In the genomic region with DNA sequence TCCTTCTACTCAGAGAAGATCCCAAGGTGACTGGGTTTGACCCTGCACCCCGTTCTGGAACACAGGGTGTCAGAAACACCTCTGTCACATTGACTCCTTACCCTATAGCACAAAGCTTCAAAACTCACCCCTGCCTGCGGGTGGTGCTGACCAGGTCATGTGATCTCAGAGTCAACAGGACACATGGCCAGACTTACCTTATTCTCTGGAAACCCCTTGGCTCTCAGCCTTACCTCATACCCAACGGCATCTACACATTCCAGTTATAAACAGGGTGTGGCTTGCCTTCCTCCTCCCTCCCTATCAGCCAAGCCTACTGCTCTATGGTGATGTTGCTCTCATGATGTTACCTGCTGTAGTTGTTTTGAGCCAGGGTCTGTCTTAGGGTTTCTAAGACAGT, we compare ENCODE assay signal across 16 mouse cellular contexts.
A peak's percentile ranks its signal among the peaks of the same experiment; 100 is the strongest.
DNase-seq lines count a peak whose midpoint lies in the region; ATAC-seq and TF ChIP-seq lines count a peak whose summit lies in the region.
"Had no signal": no experiment of that assay in that cellular context is flagged by ENCODE, and none has a peak within 500 bp of the region (broad histone marks: within the 10 kb centered on the region; RNA-seq: fewer than 3 reads in every experiment).

No protein-coding gene starts in this region.

- H3K9ac ChIP-seq in lung, embryonic 14.5 days = no peak overlapping the region
- no peak overlapping the region for H3K9ac ChIP-seq in forebrain, embryonic 13.5 days
- H3K9ac ChIP-seq in midbrain, embryonic 13.5 days (replicated peaks) = no peak overlapping the region
- H3K9ac ChIP-seq: embryonic facial prominence, embryonic 15.5 days; liver, embryonic 12.5 days had no signal

- no peak overlapping the region for H3K4me2 ChIP-seq in lung, embryonic 14.5 days
- no peak overlapping the region for H3K4me2 ChIP-seq in forebrain, embryonic 13.5 days
- H3K4me2 ChIP-seq in midbrain, embryonic 13.5 days (replicated peaks) = no peak overlapping the region
- H3K4me2 ChIP-seq: embryonic facial prominence, embryonic 15.5 days; liver, embryonic 12.5 days had no signal

- no peaks in the 10 kb centered on the region for H3K27me3 ChIP-seq in lung, embryonic 14.5 days (ENCODE audit: insufficient read depth, low read length)
- H3K27me3 ChIP-seq in forebrain, embryonic 13.5 days = no peaks in the 10 kb centered on the region
- no peaks in the 10 kb centered on the region for H3K27me3 ChIP-seq in midbrain, embryonic 13.5 days
- H3K27me3 ChIP-seq: embryonic facial prominence, embryonic 15.5 days; liver, embryonic 12.5 days had no signal

- H3K4me3 ChIP-seq in lung, embryonic 14.5 days (ENCODE audit: low read depth, low read length) = no peak overlapping the region
- H3K4me3 ChIP-seq in forebrain, embryonic 13.5 days = no peak overlapping the region
- no peak overlapping the region for H3K4me3 ChIP-seq in midbrain, embryonic 13.5 days (replicated peaks)
- H3K4me3 ChIP-seq: embryonic facial prominence, embryonic 15.5 days; liver, embryonic 12.5 days had no signal

- H3K4me1 ChIP-seq in lung, embryonic 14.5 days (ENCODE audit: insufficient read depth) = peaks cover 2% of the 10 kb centered on the region; the same call in 1 of the 2 replicates
- H3K4me1 ChIP-seq in forebrain, embryonic 13.5 days = peaks cover 34% of the 10 kb centered on the region
- H3K4me1 ChIP-seq in midbrain, embryonic 13.5 days (replicated peaks) = peaks cover 41% of the 10 kb centered on the region

- no peak overlapping the region for H3K27ac ChIP-seq in lung, embryonic 14.5 days (ENCODE audit: low read depth)
- H3K27ac ChIP-seq in forebrain, embryonic 13.5 days = peak overlapping the region; percentile 96
- peak overlapping the region; percentile 95 for H3K27ac ChIP-seq in midbrain, embryonic 13.5 days
- H3K27ac ChIP-seq: embryonic facial prominence, embryonic 15.5 days; liver, embryonic 12.5 days had no signal

- 48% methylated on average over 3 of the region's 3 CpGs for WGBS in lung, embryonic 14.5 days
- 83% methylated on average over 3 of the region's 3 CpGs for WGBS in forebrain, embryonic 13.5 days
- WGBS in midbrain, embryonic 13.5 days = 79% methylated on average over 3 of the region's 3 CpGs

- no peak for DNase-seq in lung, embryonic 14.5 days
- no peak for DNase-seq in lung, postnatal 10 days
- DNase-seq in ES-CJ7 (ENCODE audit: low read depth, low spot score) = peak; percentile 16
- DNase-seq in spleen, postnatal 10 days (ENCODE audit: low spot score in 2 of 2) = no peak
- DNase-seq in ovary, postnatal 14 days (ENCODE audit: low spot score) = no peak
- DNase-seq: adrenal gland, postnatal 14 days; cerebellum, adult 9-10 months; gastrocnemius, postnatal 14 days; heart, postnatal 14 days; kidney, adult 11 months; kidney, postnatal 25 days; lung, postnatal 36 days had no signal

- TF ChIP-seq CTCF in lung, embryonic 14.5 days (IDR thresholded peaks at IDR 0.05; ENCODE audit: low read depth) = no peak

- no peaks in the 10 kb centered on the region for H3K9me3 ChIP-seq in lung, embryonic 14.5 days (ENCODE audit: low read depth, low read length)
- no peaks in the 10 kb centered on the region for H3K9me3 ChIP-seq in forebrain, embryonic 13.5 days (replicated peaks)
- no peaks in the 10 kb centered on the region for H3K9me3 ChIP-seq in midbrain, embryonic 13.5 days
- H3K9me3 ChIP-seq: embryonic facial prominence, embryonic 15.5 days; liver, embryonic 12.5 days had no signal

- 0 out of 2 replicates have a peak, but pooled peaks have one; percentile 18 for ATAC-seq in lung, embryonic 14.5 days (ENCODE audit: insufficient read depth)
- no peak for ATAC-seq in forebrain, embryonic 13.5 days
- ATAC-seq in midbrain, embryonic 13.5 days = no peak
- ATAC-seq: liver, embryonic 12.5 days had no signal

- no peaks in the 10 kb centered on the region for H3K36me3 ChIP-seq in lung, embryonic 14.5 days (ENCODE audit: insufficient read depth)
- H3K36me3 ChIP-seq in forebrain, embryonic 13.5 days (ENCODE audit: poor library complexity, severe bottlenecking) = 0 out of 2 replicates have a peak, but pooled peaks cover 2% of the 10 kb centered on the region
- peaks cover 4% of the 10 kb centered on the region; the same call in 1 of the 2 replicates for H3K36me3 ChIP-seq in midbrain, embryonic 13.5 days
- H3K36me3 ChIP-seq: embryonic facial prominence, embryonic 15.5 days; liver, embryonic 12.5 days had no signal
